Mouse (Mus musculus): ENCODE data around the gene Sec31a. TPM values are rescaled to one million over a fixed set of nuclear protein-coding genes. Genes with fewer than 3 reads are reported as not detected.

Gene Sec31a
- polyA plus RNA-seq, 1 experiment from 2014 or later: 189 TPM

- H3K4me2 ChIP-seq (ENCODE audit: low read depth, low read length): no peak overlapping the region
- no peak for ATAC-seq (ENCODE audit: insufficient read depth, low FRiP score)
- H3K4me1 ChIP-seq (ENCODE audit: control insufficient read depth, insufficient read depth, low read length): no peaks in the 10 kb centered on the region
- WGBS: 94% methylated on average over 1 of the region's 1 CpGs
- H3K4me3 ChIP-seq (replicated peaks; ENCODE audit: low read length): no peak overlapping the region
- no peak overlapping the region for H3K27ac ChIP-seq (ENCODE audit: low read length)
- H3K9me3 ChIP-seq (replicated peaks; ENCODE audit: control insufficient read depth, low read length): no peaks in the 10 kb centered on the region
- no peaks in the 10 kb centered on the region for H3K36me3 ChIP-seq (ENCODE audit: control insufficient read depth, insufficient read depth, low read length)
- H3K27me3 ChIP-seq (ENCODE audit: control insufficient read depth, insufficient read depth, low read length): no peaks in the 10 kb centered on the region
- H3K9ac ChIP-seq (ENCODE audit: low read length): no peak overlapping the region
Observed at GRCm38 (mm10) chr5:100345118-100345517, 70.9 kb downstream of the Sec31a start.

- Histone ChIP-seq H3K4me1 (ENCODE audit: control insufficient read depth, insufficient read depth, low read length) (no peaks in the 10 kb centered on the region), H3K4me2 (ENCODE audit: low read depth, low read length) (no peak overlapping the region), H3K9me3 (replicated peaks; ENCODE audit: control insufficient read depth, low read length) (no peaks in the 10 kb centered on the region), H3K9ac (ENCODE audit: low read length) (no peak overlapping the region), H3K36me3 (ENCODE audit: control insufficient read depth, insufficient read depth, low read length) (no peaks in the 10 kb centered on the region), H3K27ac (ENCODE audit: low read length) (no peak overlapping the region), H3K27me3 (ENCODE audit: control insufficient read depth, insufficient read depth, low read length) (no peaks in the 10 kb centered on the region), H3K4me3 (replicated peaks; ENCODE audit: low read length) (no peak overlapping the region)
- whole genome bisulfite sequencing: 50% methylated on average over 6 of the region's 6 CpGs
- ATAC-seq (ENCODE audit: insufficient read depth, low FRiP score): no peak
Observed at GRCm38 (mm10) chr5:100343087-100343486, 72.9 kb downstream of the Sec31a start.

- no peaks in the 10 kb centered on the region for H3K27me3 ChIP-seq (ENCODE audit: control insufficient read depth, insufficient read depth, low read length)
- H3K4me3 ChIP-seq (replicated peaks; ENCODE audit: low read length): no peak overlapping the region
- no peak for ATAC-seq (ENCODE audit: insufficient read depth, low FRiP score)
- no peak overlapping the region for H3K27ac ChIP-seq (ENCODE audit: low read length)
- no peaks in the 10 kb centered on the region for H3K36me3 ChIP-seq (ENCODE audit: control insufficient read depth, insufficient read depth, low read length)
- no peak overlapping the region for H3K4me2 ChIP-seq (ENCODE audit: low read depth, low read length)
- no peak overlapping the region for H3K9ac ChIP-seq (ENCODE audit: low read length)
- 86% methylated on average over 6 of the region's 6 CpGs for WGBS
- no peaks in the 10 kb centered on the region for H3K9me3 ChIP-seq (replicated peaks; ENCODE audit: control insufficient read depth, low read length)
- no peaks in the 10 kb centered on the region for H3K4me1 ChIP-seq (ENCODE audit: control insufficient read depth, insufficient read depth, low read length)
Observed at GRCm38 (mm10) chr5:100342422-100342821, 73.6 kb downstream of the Sec31a start.

- H3K9ac ChIP-seq (ENCODE audit: low read length): no peak overlapping the region
- WGBS: 85% methylated on average over 7 of the region's 7 CpGs
- ATAC-seq (ENCODE audit: insufficient read depth, low FRiP score): no peak
Observed at GRCm38 (mm10) chr5:100341042-100341441, 75.0 kb downstream of the Sec31a start.

GRCm38 (mm10) chr5:100337852-100338251 lies 78.2 kb downstream of the Sec31a start:
- Histone ChIP-seq H3K36me3 (ENCODE audit: control insufficient read depth, insufficient read depth, low read length) (no peaks in the 10 kb centered on the region), H3K4me2 (ENCODE audit: low read depth, low read length) (no peak overlapping the region), H3K27me3 (ENCODE audit: control insufficient read depth, insufficient read depth, low read length) (no peaks in the 10 kb centered on the region), H3K9me3 (replicated peaks; ENCODE audit: control insufficient read depth, low read length) (no peaks in the 10 kb centered on the region), H3K9ac (ENCODE audit: low read length) (no peak overlapping the region), H3K4me3 (replicated peaks; ENCODE audit: low read length) (no peak overlapping the region), H3K27ac (ENCODE audit: low read length) (no peak overlapping the region), H3K4me1 (ENCODE audit: control insufficient read depth, insufficient read depth, low read length) (no peaks in the 10 kb centered on the region)
- 82% methylated on average over 4 of the region's 4 CpGs for WGBS
- no peak for ATAC-seq (ENCODE audit: insufficient read depth, low FRiP score)

More at GRCm38 (mm10) chr5:100341042-100341441, 75.0 kb downstream of the Sec31a start:
- no peaks in the 10 kb centered on the region for H3K9me3 ChIP-seq (replicated peaks; ENCODE audit: control insufficient read depth, low read length)
- no peaks in the 10 kb centered on the region for H3K4me1 ChIP-seq (ENCODE audit: control insufficient read depth, insufficient read depth, low read length)
- H3K36me3 ChIP-seq (ENCODE audit: control insufficient read depth, insufficient read depth, low read length): no peaks in the 10 kb centered on the region
- H3K4me2 ChIP-seq (ENCODE audit: low read depth, low read length): no peak overlapping the region
- H3K27me3 ChIP-seq (ENCODE audit: control insufficient read depth, insufficient read depth, low read length): no peaks in the 10 kb centered on the region
- no peak overlapping the region for H3K4me3 ChIP-seq (replicated peaks; ENCODE audit: low read length)
- H3K27ac ChIP-seq (ENCODE audit: low read length): no peak overlapping the region

GRCm38 (mm10) chr5:100336876-100337275 lies 79.2 kb downstream of the Sec31a start:
- ATAC-seq (ENCODE audit: insufficient read depth, low FRiP score): no peak
- no peaks in the 10 kb centered on the region for H3K9me3 ChIP-seq (replicated peaks; ENCODE audit: control insufficient read depth, low read length)
- no peak overlapping the region for H3K4me3 ChIP-seq (replicated peaks; ENCODE audit: low read length)
- no peaks in the 10 kb centered on the region for H3K36me3 ChIP-seq (ENCODE audit: control insufficient read depth, insufficient read depth, low read length)
- WGBS: 82% methylated on average over 7 of the region's 7 CpGs
- H3K9ac ChIP-seq (ENCODE audit: low read length): no peak overlapping the region
- no peaks in the 10 kb centered on the region for H3K27me3 ChIP-seq (ENCODE audit: control insufficient read depth, insufficient read depth, low read length)
- no peak overlapping the region for H3K27ac ChIP-seq (ENCODE audit: low read length)
- H3K4me2 ChIP-seq (ENCODE audit: low read depth, low read length): no peak overlapping the region
- H3K4me1 ChIP-seq (ENCODE audit: control insufficient read depth, insufficient read depth, low read length): no peaks in the 10 kb centered on the region

- H3K9ac ChIP-seq (ENCODE audit: low read length): no peak overlapping the region
- H3K27ac ChIP-seq (ENCODE audit: low read length): no peak overlapping the region
- no peak overlapping the region for H3K4me3 ChIP-seq (replicated peaks; ENCODE audit: low read length)
- no peaks in the 10 kb centered on the region for H3K27me3 ChIP-seq (ENCODE audit: control insufficient read depth, insufficient read depth, low read length)
- H3K4me1 ChIP-seq (ENCODE audit: control insufficient read depth, insufficient read depth, low read length): no peaks in the 10 kb centered on the region
- H3K36me3 ChIP-seq (ENCODE audit: control insufficient read depth, insufficient read depth, low read length): no peaks in the 10 kb centered on the region
- H3K9me3 ChIP-seq (replicated peaks; ENCODE audit: control insufficient read depth, low read length): no peaks in the 10 kb centered on the region
- ATAC-seq (ENCODE audit: insufficient read depth, low FRiP score): no peak
- no peak overlapping the region for H3K4me2 ChIP-seq (ENCODE audit: low read depth, low read length)
- WGBS: 71% methylated on average over 5 of the region's 5 CpGs
Observed at GRCm38 (mm10) chr5:100335581-100336080, 80.4 kb downstream of the Sec31a start.

- WGBS: 54% methylated on average over 6 of the region's 6 CpGs
- Histone ChIP-seq H3K9me3 (replicated peaks; ENCODE audit: control insufficient read depth, low read length) (no peaks in the 10 kb centered on the region), H3K9ac (ENCODE audit: low read length) (no peak overlapping the region), H3K27ac (ENCODE audit: low read length) (no peak overlapping the region), H3K4me2 (ENCODE audit: low read depth, low read length) (no peak overlapping the region), H3K4me3 (replicated peaks; ENCODE audit: low read length) (no peak overlapping the region), H3K4me1 (ENCODE audit: control insufficient read depth, insufficient read depth, low read length) (no peaks in the 10 kb centered on the region), H3K27me3 (ENCODE audit: control insufficient read depth, insufficient read depth, low read length) (no peaks in the 10 kb centered on the region), H3K36me3 (ENCODE audit: control insufficient read depth, insufficient read depth, low read length) (no peaks in the 10 kb centered on the region)
- ATAC-seq (ENCODE audit: insufficient read depth, low FRiP score): no peak
Observed at GRCm38 (mm10) chr5:100334686-100335085, 81.3 kb downstream of the Sec31a start.

GRCm38 (mm10) chr5:100333607-100334380 lies 82.2 kb downstream of the Sec31a start:
- H3K4me2 ChIP-seq (ENCODE audit: low read depth, low read length): no peak overlapping the region
- H3K27me3 ChIP-seq (ENCODE audit: control insufficient read depth, insufficient read depth, low read length): no peaks in the 10 kb centered on the region
- ATAC-seq (ENCODE audit: insufficient read depth, low FRiP score): no peak
- H3K9ac ChIP-seq (ENCODE audit: low read length): no peak overlapping the region
- H3K4me3 ChIP-seq (replicated peaks; ENCODE audit: low read length): no peak overlapping the region
- no peak overlapping the region for H3K27ac ChIP-seq (ENCODE audit: low read length)
- no peaks in the 10 kb centered on the region for H3K9me3 ChIP-seq (replicated peaks; ENCODE audit: control insufficient read depth, low read length)
- H3K4me1 ChIP-seq (ENCODE audit: control insufficient read depth, insufficient read depth, low read length): no peaks in the 10 kb centered on the region
- H3K36me3 ChIP-seq (ENCODE audit: control insufficient read depth, insufficient read depth, low read length): no peaks in the 10 kb centered on the region
- WGBS: 59% methylated on average over 14 of the region's 14 CpGs
